Mouse (Mus musculus) cerebellum, adult 18-20 months (tissue): ENCODE results near the gene Col5a3.

Experiments
- DNase-seq, 2 experiments: peaks; one replicate each; pipeline ENCODE4 v3.0.0; 2021

The Col5a3 gene

DNA sequence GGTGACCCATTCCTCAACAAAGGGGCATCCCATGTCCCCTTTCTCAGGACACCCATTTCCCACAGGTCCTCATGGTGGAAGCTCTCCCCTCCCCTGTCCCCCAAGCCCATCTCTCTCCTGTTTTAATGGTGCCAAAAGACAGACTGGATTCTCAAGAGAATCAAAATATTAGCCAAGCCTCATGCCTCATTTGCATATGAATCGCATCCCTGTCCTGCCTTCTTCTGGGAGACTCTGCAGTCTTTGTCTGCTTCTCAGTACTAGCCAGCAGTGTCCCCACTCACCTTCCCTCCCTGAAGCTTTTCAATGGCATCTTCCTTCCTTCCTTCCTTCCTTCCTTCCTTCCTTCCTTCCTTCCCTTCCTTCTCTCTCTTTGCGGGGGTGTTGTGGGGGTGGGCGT, 67.2 kb downstream of the Col5a3 start:
- DNase-seq, result no peak

DNA sequence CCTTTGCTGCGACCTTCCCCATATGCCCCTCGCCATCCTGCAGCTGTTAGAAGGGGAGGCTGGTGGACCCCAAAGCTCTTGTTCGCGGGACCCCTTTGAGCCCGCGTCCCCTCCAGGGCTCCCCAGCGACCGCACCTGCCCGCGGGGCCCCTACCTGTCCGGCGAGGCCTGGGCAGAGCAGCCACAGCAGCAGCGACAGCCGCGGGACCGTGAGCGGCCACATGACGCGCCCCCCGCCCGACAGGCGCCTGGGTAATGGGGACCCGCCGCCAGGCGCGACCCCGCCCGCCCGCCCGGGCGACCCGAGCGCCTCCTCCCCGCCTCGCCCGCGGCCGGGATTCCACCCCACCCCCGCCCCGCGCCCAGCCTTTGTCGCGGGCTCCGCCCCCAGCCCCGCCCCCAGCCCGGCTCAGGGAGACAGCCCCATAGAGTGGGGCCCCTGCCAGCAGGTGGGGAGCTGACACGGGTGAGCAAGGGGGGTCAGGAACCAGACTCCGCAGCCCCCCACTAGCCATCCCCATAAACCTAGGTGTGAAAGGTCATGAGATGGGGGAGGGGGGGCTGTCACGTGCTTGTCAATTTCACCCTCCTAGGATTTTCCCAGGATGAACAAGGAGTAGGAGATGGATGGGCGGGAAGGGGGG, 68.7 kb downstream of the Col5a3 start, which contains the start of gene Olfm2:
Olfm2 (minus strand) TSS at position 333 of the 644 bp plus-strand sequence.
- no peak for DNase-seq

DNA sequence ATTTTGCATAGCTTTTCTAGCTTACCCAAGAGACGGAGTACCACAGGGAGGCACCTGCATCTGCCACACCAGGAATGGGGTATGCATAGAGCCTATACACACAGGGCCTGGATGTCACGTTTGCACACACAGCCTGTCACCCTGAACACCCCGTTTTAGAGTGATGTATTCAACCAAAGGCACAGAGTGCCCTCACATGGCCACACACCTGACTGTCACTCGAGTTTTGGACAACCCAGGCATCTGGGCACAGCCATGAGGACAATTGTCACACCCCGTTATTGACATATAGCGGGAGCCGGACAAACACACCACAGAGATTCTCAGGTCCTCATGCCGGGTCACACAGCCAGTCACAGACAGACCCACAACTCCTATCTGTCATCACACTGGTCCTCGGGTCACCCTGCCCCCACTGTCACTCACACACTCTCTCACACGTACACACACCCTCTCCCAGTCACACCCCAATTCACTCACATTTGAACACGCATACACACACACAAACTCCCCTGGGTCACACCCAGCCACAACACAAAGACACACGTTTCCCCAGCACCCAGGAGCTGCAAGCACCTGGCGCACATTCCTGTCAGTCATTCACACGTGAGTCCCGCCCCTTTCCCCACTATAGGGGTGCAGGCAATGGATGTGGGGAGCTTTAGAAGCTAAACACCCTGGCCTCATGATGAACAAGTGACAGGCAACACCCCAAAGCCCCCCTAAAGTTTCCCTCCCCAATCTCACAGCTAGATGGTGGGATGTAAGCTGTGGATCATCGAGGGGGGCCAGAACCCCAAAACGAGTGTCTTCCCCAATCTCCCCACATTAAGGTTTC, 69.5 kb downstream of the Col5a3 start:
- DNase-seq, result no peak

DNA sequence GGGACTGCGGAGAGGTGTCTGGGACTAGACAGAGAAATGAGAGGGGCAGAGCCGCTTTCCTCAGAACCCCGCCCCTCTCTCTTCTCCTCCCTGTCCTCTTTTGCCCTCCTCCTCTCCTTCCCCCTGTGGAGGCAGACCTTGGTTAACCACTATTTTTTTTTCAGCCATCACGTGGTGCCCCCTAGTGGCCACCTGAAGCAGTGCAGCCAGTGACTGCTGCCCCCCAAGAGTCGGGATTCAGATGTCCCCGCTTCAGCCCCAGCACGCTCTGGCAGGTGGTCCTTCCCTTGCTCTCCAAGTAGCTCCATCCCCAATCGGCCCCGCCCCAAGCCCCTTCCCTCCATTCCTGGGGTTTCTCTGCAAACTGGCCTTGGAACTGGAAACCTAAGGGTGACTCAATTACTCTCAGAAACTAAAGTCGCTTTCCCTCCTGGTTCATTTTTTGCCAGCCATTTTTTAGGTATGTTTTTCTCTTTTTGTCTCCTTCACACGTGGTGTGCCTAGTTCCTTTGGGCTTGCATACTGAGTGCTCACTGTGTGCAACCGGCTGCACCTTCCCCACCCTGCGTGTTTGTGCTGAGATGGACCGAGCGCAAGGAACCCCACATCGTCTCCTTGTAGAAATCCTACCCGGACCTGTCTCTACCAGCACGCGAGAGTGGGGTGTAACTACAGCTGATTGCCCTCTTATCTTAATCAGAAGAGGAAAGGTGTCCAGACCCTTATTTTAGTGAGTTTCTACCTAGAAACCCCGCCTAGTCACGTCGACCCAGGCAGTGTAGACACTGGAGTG, 70.7 kb downstream of the Col5a3 start:
- DNase-seq, result peak in 1 of 2 experiments; percentile 19

DNA sequence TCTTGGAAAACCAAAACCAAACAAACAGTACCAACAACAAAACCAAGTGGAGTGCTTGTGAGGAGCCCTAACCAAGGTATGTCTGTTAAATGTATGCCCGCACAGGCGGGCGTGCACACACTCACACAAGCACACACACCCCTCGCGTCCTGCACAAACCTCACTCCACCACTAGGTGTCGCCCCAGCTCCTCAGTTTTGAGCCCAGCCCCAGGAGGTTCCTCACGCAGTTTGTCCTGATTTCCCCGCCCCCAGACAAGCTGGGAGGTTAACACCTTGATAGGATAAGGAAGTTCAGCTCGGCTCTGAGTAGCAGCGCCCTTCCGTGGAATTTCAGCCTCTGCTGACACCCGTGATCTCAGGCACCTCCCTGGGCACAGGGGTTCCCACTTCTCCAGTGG, 74.5 kb downstream of the Col5a3 start:
- peak; percentile 46 to 67 for DNase-seq

DNA sequence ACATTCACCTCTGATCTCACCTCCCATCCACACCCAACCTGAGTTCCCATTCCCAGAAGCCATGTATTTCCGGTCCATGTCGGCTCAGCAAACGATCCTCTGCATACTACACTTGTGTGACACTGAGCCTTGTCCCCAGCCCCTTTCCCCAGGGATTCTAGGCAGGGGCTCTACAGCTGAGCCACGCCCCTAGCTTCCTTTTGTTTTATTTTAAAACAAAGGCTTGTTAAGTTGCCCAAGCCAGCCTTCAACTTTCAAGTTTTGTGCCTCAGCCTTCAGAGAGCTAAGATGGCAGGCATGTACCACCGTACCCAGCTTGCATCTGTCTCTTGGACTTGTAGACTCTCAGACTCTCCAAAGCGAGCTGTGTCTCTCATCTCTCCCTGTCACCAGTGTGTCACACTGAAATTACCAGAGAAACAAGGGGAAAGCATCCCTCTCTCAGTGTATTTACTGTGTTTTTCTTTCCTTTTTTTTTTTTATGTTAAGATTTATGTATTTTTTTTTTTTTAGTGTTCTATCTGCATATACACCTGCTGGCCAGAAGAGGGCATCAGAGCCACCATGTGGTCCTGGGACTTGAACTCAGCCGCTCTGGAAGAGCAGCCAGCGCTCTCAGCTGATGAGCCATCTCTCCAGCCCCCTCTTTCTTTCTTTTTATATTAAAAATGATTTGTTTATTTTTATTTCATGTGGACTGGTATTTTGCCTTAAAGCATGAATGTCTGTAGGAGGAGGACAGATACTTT, 76.4 kb downstream of the Col5a3 start:
- DNase-seq, result peak; percentile 11 to 21

DNA sequence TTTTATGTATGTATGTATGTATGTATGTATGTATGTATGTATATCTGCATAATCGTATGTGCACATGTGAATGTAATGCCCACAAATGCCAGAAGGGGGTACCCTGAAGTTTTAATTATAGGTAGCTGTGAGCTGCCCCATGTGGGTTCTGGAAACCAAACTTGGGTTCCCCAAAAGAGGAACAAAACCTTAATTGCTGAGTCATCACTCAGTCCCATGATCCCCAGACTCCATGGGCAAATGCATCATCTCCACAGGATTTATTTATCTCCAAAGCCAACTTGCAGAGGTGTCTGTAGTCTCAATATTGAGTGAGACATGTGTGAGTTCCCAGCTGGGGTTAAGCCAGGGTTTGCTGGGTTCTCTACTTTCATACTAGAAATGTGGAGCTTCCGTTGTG, 77.6 kb downstream of the Col5a3 start:
- DNase-seq, result no peak

DNA sequence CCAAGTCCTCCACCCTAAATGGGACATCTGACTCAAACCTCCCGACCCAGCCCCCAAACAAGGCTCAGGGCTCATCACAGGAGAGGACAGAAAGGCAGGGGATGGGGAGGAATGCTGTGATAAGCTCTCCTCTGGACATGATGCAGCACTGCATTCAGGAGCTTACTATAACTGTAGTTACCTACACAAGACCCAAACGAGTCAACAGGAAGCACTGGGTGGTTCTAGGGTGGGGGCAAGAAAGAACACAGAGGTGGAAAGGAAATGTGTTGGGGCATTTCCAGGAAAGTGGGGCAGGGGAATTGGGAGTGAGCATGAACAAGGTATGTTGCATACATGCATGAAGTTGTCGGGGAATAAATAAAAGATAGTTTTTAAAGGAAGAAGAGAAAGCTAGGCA, 80.2 kb downstream of the Col5a3 start:
- DNase-seq, result no peak

DNA sequence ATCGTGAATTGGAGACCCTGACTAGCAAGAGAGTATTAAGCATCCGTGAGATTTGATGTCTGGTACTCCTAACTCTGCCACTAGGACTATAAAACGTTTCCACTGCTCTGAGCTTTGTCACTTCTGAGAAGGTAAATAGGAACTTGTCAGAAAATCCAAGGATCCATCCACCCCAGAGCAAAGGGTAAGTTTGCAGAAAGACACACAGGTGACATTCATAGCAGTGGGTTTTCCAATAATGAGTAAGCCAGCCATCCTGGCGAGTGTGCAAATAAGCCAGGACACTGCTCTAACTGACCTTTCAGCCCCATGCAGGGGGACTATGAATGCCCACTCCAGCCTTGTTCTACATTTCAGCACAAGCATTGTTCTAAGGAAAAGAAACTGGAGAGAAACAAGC, 83.1 kb downstream of the Col5a3 start:
- DNase-seq, result no peak

DNA sequence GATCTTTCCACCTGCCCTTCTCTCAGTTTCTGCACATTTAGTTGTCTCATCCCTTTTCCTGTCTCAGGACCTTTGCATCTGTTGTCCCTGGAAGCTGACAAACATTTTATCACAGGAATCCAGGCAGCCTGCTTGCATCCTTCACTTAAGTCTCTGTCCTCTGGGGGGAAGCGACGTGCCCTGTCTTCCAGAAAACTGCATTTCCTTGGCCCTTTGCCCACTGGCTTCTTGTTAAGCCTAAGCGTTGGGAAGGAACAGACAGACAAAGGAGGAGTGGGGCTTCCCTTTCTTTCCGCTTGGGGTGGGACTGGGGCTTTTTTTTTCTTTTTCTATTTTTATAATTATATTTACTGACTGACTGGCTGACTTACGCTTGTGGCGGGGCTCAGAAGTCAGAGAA, 85.4 kb downstream of the Col5a3 start:
- no peak for DNase-seq

DNA sequence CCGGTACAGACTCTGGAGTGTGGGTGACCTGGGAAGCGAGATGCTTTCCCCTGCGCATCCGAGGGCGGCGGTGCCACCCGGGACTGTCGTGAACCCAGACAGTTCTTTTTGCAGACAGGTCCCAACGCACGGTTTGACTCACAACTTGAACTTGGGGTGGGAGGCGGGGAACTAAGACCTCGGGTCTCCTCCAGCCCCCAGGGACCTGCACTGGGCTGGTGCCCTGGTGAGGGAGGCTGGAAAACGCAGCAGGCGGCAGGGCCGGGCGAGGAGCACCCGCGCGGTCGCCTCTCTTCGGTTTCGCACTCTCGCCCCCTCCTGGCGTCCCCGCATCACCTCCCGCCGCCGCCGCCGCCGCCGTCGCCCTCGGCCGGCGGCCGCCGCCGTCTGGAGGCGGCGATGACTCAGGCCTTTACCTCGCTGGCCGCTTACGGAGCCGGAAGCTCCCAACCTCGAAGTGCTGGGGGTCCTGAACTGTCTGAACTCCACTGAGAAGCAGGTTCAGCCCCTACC, 87.2 kb downstream of the Col5a3 start:
- DNase-seq, result peak; percentile 15 to 30

DNA sequence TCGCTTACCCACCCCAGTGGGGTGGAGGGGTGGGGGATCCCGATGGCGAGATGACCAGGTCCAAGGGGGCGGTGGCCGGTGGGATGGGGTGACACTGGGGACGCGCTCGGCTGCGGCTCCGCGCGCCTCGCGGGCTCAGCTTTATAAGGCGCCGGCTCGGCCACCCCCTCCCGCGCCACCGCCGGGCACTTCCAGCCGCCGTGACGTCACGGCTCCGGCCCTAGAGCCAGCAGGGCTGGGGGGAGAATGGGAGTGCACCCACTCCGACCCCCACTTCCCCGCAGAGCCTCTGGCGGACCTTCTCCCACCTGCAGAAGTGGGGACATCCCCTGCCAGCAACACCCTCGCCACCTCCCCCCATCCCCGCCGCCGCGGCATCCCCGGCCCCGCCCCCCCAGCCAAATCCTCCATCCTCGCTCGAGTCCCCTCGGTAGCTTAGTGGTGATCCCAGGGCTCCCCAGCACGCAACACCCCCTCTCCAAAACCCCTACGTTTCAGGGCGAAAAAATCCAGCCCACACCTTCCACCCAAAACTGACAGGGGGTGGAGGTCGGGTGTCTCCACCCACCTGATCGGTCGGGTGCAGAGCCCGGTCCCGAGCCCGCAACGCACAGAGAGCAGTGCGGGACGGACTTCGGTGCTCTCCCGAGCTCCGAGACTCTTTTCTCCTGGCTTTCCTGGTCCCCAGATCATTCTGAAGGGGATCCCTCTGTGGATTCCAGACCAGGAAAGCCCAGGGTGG, 87.8 kb downstream of the Col5a3 start:
- DNase-seq, result peak; percentile 6 to 11

DNA sequence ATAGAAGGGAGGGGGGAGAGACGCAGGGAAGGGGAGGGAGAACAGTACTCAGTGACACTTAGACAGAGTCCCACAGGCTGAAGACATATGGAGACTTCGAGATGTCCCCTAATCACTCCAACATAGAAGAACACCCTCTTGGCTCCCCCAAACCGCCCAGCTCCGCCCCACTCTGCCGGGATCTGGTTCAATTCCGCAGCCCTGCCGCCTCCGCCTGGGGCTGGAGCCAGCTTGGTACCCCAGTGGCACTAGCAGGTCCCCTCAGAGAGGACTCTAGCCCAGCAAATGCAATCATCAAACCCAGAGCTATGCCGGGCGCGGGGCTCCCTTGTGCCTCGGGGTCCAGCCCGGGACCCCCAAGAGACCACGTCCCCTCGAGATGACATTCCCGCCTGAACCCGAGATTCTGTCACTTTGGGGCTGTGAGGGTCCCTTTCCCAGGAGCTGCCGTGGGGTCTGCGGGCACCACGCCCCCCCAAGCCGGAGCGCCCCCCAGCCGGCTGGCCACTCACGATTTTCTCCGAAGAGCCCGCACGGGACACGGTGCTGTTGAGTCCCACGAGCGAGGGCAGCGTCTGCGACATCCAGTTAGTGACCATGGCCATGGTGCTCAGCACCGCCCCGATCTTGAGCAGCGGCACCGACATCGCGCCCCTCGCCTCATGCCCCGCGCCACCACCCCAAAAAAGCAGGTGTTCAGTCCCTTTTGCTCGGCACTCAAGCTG, 88.6 kb downstream of the Col5a3 start:
- no peak for DNase-seq

DNA sequence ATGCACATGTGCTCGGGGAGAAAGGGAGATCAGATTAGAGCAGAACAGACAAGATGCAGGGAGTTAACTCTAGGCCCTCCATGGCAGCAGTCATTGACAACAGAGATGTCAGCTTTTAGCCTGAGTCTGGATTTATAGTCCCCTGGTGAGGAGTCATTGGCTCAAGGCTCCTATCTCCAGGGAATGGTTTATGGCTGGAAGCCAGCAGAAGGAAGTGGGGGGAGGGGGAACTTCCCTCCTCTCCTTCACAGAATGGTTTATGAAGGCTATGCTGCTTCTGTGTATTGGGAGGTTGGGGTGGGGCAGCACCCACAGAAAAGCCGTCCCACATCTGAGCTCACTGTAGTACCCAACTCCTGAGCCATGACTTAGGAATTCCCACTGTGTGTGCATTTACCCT, 93.3 kb downstream of the Col5a3 start:
- DNase-seq, result no peak
